Mouse (Mus musculus): ENCODE data around the gene Dpf2. TPM values are rescaled to one million over a fixed set of nuclear protein-coding genes. Genes with fewer than 3 reads are reported as not detected.
A peak's percentile ranks its signal among the peaks of the same experiment; 100 is the strongest.

Gene Dpf2
- 111 and 118 TPM in 2 replicates for polyA plus RNA-seq (2016; fragmentation: Nextera tagmentation; extraction: Ambion mirVana)

DNA sequence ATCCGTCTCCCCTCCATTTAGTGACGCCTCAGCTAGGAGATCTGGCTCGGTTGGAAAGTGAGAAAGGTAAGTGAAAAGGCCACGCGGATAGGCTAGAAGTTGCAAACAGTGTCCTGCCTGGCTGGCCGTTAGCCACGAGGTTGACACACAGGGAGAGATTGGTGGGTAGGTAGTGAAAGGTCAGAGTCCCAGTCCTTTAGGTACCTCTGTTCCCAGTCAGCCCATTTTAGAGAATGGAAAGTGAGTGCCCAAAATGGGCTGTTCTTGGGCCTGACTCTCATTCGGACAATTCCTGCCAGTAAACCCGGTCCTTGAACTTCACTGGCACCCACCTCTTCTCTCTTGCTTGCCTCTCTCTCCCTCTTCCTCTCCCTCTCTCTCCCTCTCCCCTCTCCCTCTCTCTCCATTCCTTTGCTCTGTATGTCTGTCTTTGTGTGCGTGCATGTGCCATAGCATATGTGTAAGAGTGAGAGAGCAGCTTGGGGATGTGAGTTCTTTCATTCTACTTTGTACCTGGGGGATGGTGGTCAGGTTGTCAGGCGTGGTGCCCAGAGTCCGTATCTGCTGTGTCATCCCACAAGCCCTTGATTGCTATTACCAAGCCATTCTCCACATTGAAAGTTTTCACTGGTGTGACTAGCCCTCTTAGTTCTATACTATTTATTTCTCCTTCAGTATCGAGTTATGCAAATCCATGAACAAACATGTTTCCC lies at the start of gene Dpf2:
Gene Dpf2, minus strand, starts transcription at position 4 of the 713 bp plus-strand sequence.
- Histone ChIP-seq H3K4me1 (replicated peaks) (peaks cover 25% of the 10 kb centered on the region), H3K36me3 (peaks cover 33% of the 10 kb centered on the region), H3K9ac (peak within 1 kb of the TSS; percentile 99), H3K9me3 (replicated peaks) (no peaks in the 10 kb centered on the region), H3K27ac (ENCODE audit: poor library complexity, severe bottlenecking) (peak within 1 kb of the TSS; percentile 86), H3K4me3 (peak within 1 kb of the TSS; percentile 94), H3K4me2 (peak within 1 kb of the TSS; percentile 90), H3K27me3 (replicated peaks) (no peaks in the 10 kb centered on the region)
- peak; percentile 43 for ATAC-seq (ENCODE audit: insufficient number of reproducible peaks, low FRiP score)
- 14% methylated on average over 13 of the region's 13 CpGs for WGBS

DNA sequence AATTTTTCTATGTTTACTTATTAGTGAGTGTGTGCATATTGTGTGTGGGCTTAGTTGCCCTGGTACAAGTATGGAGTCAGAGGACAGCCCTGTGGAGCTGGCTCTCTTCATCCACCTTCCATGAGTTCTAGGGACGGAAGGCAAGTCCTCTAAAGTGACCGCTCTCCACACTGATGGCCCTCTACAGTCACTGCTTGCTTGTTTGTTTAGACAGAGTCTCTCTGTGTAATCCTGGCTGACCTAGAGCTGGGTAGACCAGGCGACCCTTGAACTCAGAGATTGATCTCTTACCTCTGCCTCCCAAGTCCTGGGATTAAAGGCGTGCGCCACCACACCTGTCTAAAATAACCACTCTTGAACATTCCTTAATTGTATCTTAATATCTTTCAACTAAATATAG lies 44.6 kb upstream of the Dpf2 start:
- 84% methylated on average over 5 of the region's 5 CpGs for WGBS
- no peak overlapping the region for H3K9ac ChIP-seq

DNA sequence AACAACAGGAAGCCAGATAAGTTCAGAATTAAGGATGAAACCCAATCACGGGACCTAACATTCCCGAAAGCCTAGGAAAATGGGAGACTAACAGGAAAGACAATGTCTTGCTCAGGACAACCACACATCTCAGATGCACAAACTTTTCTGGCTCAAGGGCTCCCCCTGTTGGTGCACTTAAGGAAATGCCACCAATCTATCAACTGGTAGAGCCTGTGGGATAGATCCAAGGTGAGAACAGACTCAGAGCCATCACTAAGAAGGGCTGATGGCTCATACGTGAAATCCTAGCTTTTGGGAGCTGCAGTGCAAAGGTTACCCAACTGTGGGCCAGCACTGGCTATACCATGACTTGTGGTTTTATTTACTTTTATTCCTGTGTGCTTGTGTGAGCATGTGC lies 43.9 kb upstream of the Dpf2 start:
- no peak overlapping the region for H3K27ac ChIP-seq (ENCODE audit: poor library complexity, severe bottlenecking)
- no peak overlapping the region for H3K4me3 ChIP-seq
- peaks cover 50% of the 10 kb centered on the region for H3K4me1 ChIP-seq (replicated peaks)
- H3K9me3 ChIP-seq (replicated peaks): no peaks in the 10 kb centered on the region
- 14% methylated on average over 3 of the region's 3 CpGs for WGBS
- H3K27me3 ChIP-seq (replicated peaks): no peaks in the 10 kb centered on the region
- H3K9ac ChIP-seq: no peak overlapping the region
- peak; percentile 57; the same call in 1 of the 2 replicates for ATAC-seq (ENCODE audit: insufficient number of reproducible peaks, low FRiP score)
- peaks cover 49% of the 10 kb centered on the region for H3K36me3 ChIP-seq
- H3K4me2 ChIP-seq: no peak overlapping the region

More for the DNA sequence above, 44.6 kb upstream of the Dpf2 start:
- Histone ChIP-seq H3K4me1 (replicated peaks) (peaks cover 48% of the 10 kb centered on the region), H3K27me3 (replicated peaks) (no peaks in the 10 kb centered on the region), H3K4me3 (no peak overlapping the region), H3K27ac (ENCODE audit: poor library complexity, severe bottlenecking) (no peak overlapping the region), H3K4me2 (no peak overlapping the region), H3K36me3 (peaks cover 50% of the 10 kb centered on the region), H3K9me3 (replicated peaks) (no peaks in the 10 kb centered on the region)
- no peak for ATAC-seq (ENCODE audit: insufficient number of reproducible peaks, low FRiP score)

DNA sequence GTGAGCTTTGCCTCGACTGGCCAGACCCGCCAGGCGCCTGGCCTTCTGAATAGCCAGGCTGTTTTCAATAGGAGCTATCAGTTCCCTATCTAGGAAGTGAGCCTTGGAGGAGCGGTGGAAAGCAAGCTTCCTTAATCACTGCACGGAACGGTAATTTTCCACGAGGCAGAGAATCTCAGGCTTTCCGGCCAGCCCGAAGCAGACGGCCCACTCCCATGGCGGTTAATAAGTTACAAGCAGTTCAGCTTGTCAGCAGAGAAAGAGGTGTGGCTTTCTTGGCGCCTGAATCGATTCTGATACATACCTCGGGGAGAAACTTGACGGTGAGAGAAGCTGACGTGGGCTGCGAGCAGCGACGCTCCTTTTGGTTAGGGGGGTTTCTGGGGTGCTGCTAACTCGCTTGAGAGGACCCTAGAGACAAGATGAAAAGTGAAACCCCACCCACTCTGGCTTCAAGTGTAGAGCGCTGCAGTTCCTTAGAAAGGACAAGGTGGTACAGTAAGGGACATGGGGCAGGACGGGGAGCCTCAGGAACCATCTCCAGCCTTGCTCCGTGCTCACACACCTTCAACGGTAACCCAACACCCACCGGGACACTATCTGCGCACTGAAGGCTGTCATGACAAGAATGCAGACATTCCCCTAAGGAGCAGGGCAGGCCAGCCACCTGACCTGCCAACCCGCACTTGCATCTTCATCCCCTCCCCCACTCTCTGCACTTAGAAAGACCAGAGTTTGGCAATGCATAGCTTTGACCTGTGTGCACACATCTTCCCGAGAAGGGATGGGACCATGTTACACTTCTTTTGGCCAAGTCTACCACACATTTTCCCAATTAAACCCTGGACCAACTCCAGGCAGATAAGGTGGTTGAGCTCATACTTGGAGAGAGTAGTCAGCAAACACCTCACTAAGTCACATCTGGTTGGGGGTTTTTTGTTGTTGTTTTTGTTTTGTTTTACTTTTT lies 43.2 kb upstream of the Dpf2 start:
- H3K4me1 ChIP-seq (replicated peaks): peaks cover 52% of the 10 kb centered on the region
- peaks cover 45% of the 10 kb centered on the region for H3K36me3 ChIP-seq
- ATAC-seq (ENCODE audit: insufficient number of reproducible peaks, low FRiP score): peak; percentile 51
- peak overlapping the region; percentile 48 for H3K4me2 ChIP-seq
- no peaks in the 10 kb centered on the region for H3K9me3 ChIP-seq (replicated peaks)
- H3K27ac ChIP-seq (ENCODE audit: poor library complexity, severe bottlenecking): peak overlapping the region; percentile 78
- H3K9ac ChIP-seq: no peak overlapping the region
- peak overlapping the region; percentile 3; the same call in 1 of the 2 replicates for H3K4me3 ChIP-seq
- WGBS: 52% methylated on average over 28 of the region's 28 CpGs
- H3K27me3 ChIP-seq (replicated peaks): no peaks in the 10 kb centered on the region

DNA sequence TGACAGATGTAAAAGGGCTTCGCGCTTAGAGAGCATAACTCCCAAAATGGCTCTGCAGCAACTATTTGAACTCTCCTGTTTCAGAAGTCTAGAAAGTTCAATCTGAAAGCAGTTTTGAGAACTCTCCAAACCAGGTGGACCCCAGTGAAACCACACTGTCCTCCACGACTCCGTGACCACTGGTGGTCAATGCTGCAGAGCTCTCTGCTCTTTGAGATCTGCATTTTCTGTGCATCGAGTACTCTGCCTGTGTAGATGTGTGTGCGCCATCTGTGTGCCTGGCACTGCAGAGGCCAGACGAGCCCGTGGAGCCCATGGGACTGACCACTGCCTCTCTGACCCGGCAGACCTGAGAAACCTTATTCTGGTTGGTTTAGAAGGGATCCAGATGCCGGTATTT lies 42.1 kb upstream of the Dpf2 start:
- H3K27ac ChIP-seq (ENCODE audit: poor library complexity, severe bottlenecking): 0 out of 2 replicates have a peak overlapping the region, but pooled peaks have one; percentile 11
- peaks cover 47% of the 10 kb centered on the region for H3K36me3 ChIP-seq
- 90% methylated on average over 10 of the region's 10 CpGs for WGBS
- 0 out of 2 replicates have a peak overlapping the region, but pooled peaks have one; percentile 33 for H3K9ac ChIP-seq
- H3K4me3 ChIP-seq: no peak overlapping the region
- no peak for ATAC-seq (ENCODE audit: insufficient number of reproducible peaks, low FRiP score)
- peaks cover 59% of the 10 kb centered on the region for H3K4me1 ChIP-seq (replicated peaks)
- H3K9me3 ChIP-seq (replicated peaks): no peaks in the 10 kb centered on the region
- no peaks in the 10 kb centered on the region for H3K27me3 ChIP-seq (replicated peaks)
- H3K4me2 ChIP-seq: no peak overlapping the region

DNA sequence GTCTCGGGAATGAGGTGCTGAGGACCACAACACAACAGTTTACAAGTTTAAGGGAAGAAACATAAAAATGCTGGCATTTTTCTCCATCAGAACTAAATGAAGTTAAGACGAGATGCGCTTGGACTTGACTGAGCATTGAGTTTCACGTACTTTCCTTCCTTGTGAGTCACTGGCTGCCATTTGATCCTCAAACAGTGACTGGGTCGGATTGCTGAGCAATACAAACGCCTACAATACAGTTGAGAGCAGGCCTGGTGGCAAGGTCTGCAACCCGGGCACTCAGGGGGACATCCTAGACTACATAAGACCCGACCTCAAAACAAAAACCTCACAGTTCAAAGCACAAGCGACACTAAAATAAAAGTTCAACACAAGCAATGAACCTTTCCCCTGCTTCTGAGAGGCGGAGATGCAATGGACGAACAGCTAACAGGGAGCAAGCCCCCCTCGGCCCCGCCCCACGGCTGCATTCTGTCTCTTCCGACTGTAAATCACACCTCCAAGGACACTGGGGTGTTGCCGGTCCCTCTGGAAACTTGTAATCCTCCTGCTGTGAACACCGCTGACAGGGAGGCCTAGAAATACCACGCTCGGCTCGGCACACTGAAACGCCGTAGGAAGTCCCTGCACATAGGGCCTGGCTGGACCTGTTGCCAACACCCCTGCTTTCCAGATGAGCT lies 41.4 kb upstream of the Dpf2 start:
- Histone ChIP-seq H3K4me1 (replicated peaks) (peaks cover 59% of the 10 kb centered on the region), H3K4me2 (no peak overlapping the region), H3K9me3 (replicated peaks) (no peaks in the 10 kb centered on the region), H3K4me3 (no peak overlapping the region), H3K9ac (no peak overlapping the region), H3K27ac (ENCODE audit: poor library complexity, severe bottlenecking) (no peak overlapping the region), H3K27me3 (replicated peaks) (no peaks in the 10 kb centered on the region), H3K36me3 (peaks cover 46% of the 10 kb centered on the region)
- no peak for ATAC-seq (ENCODE audit: insufficient number of reproducible peaks, low FRiP score)
- WGBS: 77% methylated on average over 22 of the region's 22 CpGs

DNA sequence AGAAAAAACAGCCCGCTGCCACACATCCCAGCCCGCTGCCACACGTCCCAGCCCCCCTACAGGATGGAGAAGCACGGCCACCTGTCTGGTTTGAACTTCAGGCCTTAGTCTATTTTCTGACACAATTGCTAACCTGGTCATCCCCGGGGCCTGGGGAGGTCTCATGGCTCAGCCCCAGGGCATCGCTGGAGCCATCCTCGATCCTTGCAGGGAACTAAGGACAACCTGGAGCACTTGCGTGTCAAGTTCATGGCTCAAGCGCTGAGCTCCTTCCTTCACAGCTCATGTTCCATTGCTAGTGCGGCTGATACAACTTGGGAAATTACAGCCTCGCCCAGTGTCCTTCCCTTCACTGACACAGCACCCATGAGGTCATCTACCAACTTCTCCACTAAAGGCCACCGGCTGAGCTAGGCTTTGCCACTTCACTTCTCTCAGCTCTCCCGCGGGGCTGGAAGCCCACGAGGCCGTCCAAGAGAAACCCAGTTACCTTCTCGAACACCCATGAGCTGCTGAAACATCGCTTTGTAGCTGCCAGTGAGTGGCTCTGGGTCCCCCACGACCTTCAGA lies 40.5 kb upstream of the Dpf2 start:
- peak overlapping the region; percentile 93 for H3K27ac ChIP-seq (ENCODE audit: poor library complexity, severe bottlenecking)
- 0 out of 2 replicates have a peak overlapping the region, but pooled peaks have one; percentile 38 for H3K4me2 ChIP-seq
- H3K27me3 ChIP-seq (replicated peaks): no peaks in the 10 kb centered on the region
- peaks cover 41% of the 10 kb centered on the region for H3K36me3 ChIP-seq
- WGBS: 73% methylated on average over 19 of the region's 19 CpGs
- H3K4me1 ChIP-seq (replicated peaks): peaks cover 59% of the 10 kb centered on the region
- H3K4me3 ChIP-seq: no peak overlapping the region
- ATAC-seq (ENCODE audit: insufficient number of reproducible peaks, low FRiP score): no peak
- no peak overlapping the region for H3K9ac ChIP-seq
- H3K9me3 ChIP-seq (replicated peaks): no peaks in the 10 kb centered on the region

DNA sequence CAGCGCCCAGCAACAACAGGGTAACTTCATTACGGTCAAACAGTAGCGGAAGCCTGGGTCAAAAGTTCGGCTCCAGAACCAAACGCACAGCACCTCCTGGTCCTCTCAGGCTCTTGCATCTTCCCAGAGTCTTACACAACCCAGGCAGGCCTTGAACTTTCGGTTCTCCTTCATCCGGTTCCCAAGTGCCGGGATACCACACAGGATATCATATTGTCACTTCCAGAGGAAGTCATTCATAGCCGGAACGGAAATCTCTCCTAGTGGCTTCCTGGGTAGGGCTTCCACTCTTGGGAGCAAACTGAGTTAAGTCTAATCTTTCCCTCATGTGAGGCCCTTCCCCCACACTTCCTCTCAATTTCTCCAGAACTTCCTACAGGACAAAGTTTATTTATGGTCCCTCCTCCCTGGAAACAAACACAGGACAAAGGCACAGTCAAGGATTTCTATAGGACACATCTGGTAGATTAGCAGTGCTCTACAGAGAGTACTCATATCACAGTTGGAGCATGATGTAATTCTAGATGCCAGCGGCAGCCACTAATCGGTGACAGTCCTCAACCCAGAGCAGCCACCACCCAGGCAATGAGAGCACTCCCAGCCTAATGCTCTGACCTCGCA lies 39.4 kb upstream of the Dpf2 start:
- 0 out of 2 replicates have a peak overlapping the region, but pooled peaks have one; percentile 11 for H3K9ac ChIP-seq
- H3K27me3 ChIP-seq (replicated peaks): no peaks in the 10 kb centered on the region
- peak; percentile 64; the same call in 1 of the 2 replicates for ATAC-seq (ENCODE audit: insufficient number of reproducible peaks, low FRiP score)
- H3K36me3 ChIP-seq: peaks cover 43% of the 10 kb centered on the region
- H3K4me1 ChIP-seq (replicated peaks): peaks cover 59% of the 10 kb centered on the region
- peak overlapping the region; percentile 93 for H3K27ac ChIP-seq (ENCODE audit: poor library complexity, severe bottlenecking)
- WGBS: 44% methylated on average over 13 of the region's 13 CpGs
- H3K4me2 ChIP-seq: peak overlapping the region; percentile 38
- 0 out of 2 replicates have a peak overlapping the region, but pooled peaks have one; percentile 2 for H3K4me3 ChIP-seq
- no peaks in the 10 kb centered on the region for H3K9me3 ChIP-seq (replicated peaks)

DNA sequence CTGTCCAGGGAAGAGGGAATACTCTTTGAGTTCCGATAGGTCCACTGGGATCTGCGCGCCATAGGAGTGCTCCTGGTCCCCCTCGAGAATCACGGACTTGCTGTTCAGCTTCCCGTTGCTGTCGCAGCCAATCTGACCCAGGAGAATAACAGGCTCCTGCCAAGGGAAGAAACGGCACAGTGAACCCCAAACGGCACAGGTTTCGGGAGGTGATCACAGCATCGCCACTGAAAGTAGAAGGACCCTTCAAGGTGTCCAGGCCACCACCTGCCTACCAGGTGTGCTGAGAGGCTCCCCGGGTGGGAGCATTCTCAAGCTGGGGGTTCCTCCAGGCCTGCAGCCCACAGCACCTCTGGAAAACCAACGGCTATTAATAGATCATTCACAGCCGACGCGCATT lies 38.8 kb upstream of the Dpf2 start:
- no peak overlapping the region for H3K4me3 ChIP-seq
- H3K36me3 ChIP-seq: peaks cover 48% of the 10 kb centered on the region
- H3K4me2 ChIP-seq: peak overlapping the region; percentile 38
- peaks cover 62% of the 10 kb centered on the region for H3K4me1 ChIP-seq (replicated peaks)
- H3K9me3 ChIP-seq (replicated peaks): no peaks in the 10 kb centered on the region
- ATAC-seq (ENCODE audit: insufficient number of reproducible peaks, low FRiP score): no peak
- H3K27ac ChIP-seq (ENCODE audit: poor library complexity, severe bottlenecking): peak overlapping the region; percentile 93
- no peaks in the 10 kb centered on the region for H3K27me3 ChIP-seq (replicated peaks)
- 71% methylated on average over 16 of the region's 16 CpGs for WGBS
- no peak overlapping the region for H3K9ac ChIP-seq

DNA sequence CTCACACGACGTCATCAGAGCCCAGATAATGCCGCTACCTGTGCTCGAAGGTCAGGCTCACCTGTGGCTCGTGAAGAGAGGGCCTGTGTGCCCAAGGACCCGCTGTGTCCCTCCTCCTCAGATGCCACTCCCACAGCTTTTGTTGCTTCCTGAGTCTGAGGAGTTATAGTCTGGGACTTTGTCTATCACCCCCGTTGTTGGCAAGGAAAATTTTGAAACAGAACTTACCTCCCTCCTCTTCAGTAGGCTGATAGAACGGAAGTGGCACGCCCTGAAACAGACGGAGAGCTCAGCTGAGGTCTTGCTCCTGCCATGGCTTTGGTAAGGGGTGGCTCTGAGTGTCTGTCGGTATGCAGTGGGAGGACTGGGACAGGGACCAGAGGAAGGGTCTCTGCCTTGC lies 37.4 kb upstream of the Dpf2 start:
- Histone ChIP-seq H3K9me3 (replicated peaks) (no peaks in the 10 kb centered on the region), H3K4me1 (replicated peaks) (peaks cover 65% of the 10 kb centered on the region), H3K36me3 (peaks cover 45% of the 10 kb centered on the region)

More for the DNA sequence above, 37.4 kb upstream of the Dpf2 start:
- Histone ChIP-seq H3K4me3 (no peak overlapping the region), H3K27me3 (replicated peaks) (no peaks in the 10 kb centered on the region), H3K4me2 (no peak overlapping the region), H3K27ac (ENCODE audit: poor library complexity, severe bottlenecking) (no peak overlapping the region), H3K9ac (no peak overlapping the region)
- 91% methylated on average over 11 of the region's 11 CpGs for WGBS
- no peak for ATAC-seq (ENCODE audit: insufficient number of reproducible peaks, low FRiP score)
